Mouse (Mus musculus) embryonic facial prominence, embryonic 13.5 days (tissue): ENCODE measurements around the gene Kcnn3. TPM values are rescaled to one million over a fixed set of nuclear protein-coding genes. Genes with fewer than 3 reads are reported as not detected.

Experiments
- ATAC-seq: fragments of 200-750 bp; cut with Nextera tagmentation; 2 replicates; pipeline ENCODE4 v1.8.0; 2017; ENCODE audit warnings: low read depth; ENCODE audit not compliant: insufficient number of reproducible peaks, insufficient read depth, low FRiP score, low TSS enrichment
- H3K27ac ChIP-seq: fragments of 300-500 bp; sonication (generic); 2 replicates; pipeline ENCODE4 v1.5.1; 2015; ENCODE audit warnings: moderate library complexity, mild to moderate bottlenecking, inconsistent platforms
- H3K27me3 ChIP-seq: fragments of 300-500 bp; sonication (generic); 2 replicates; pipeline ENCODE4 v1.6.1; 2015; ENCODE audit warnings: mild to moderate bottlenecking, inconsistent platforms
- H3K36me3 ChIP-seq: fragments of 300-500 bp; sonication (generic); 2 replicates; pipeline ENCODE4 v1.6.1; 2015; ENCODE audit warnings: mild to moderate bottlenecking, inconsistent platforms
- H3K4me1 ChIP-seq: fragments of 300-500 bp; sonication (generic); 2 replicates; pipeline ENCODE4 v1.6.1; 2015; ENCODE audit warnings: inconsistent platforms
- H3K4me2 ChIP-seq: fragments of 300-500 bp; sonication (generic); 2 replicates; pipeline ENCODE4 v1.6.1; 2015; ENCODE audit warnings: moderate library complexity, mild to moderate bottlenecking, inconsistent platforms
- H3K4me3 ChIP-seq: fragments of 300-500 bp; sonication (generic); 2 replicates; pipeline ENCODE4 v1.5.1; 2015; ENCODE audit warnings: mild to moderate bottlenecking, inconsistent platforms
- H3K9ac ChIP-seq: fragments of 300-500 bp; sonication (generic); 2 replicates; pipeline ENCODE4 v1.6.1; 2015; ENCODE audit warnings: mild to moderate bottlenecking, inconsistent platforms
- H3K9me3 ChIP-seq: fragments of 300-500 bp; sonication (generic); 2 replicates; pipeline ENCODE4 v1.6.1; 2016; ENCODE audit warnings: inconsistent platforms
- WGBS: fragments of 180-500 bp; shearing (Covaris S2); methylation state at CpG from one replicate; pipeline ENCODE4 v1.1.7; 2015; ENCODE audit warnings: mixed read lengths; 5-methylcytosine and 5-hydroxymethylcytosine counted together
- polyA plus RNA-seq: library from polyadenylated mRNA; unstranded; fragments of >200 nt; fragmentation: Nextera tagmentation; extraction: Ambion mirVana; gene quantifications from 2 replicates; pipeline ENCODE4 v1.2.1, GENCODE M21; 2015

Gene Kcnn3
- polyA plus RNA-seq, 1 experiment from 2014 or later, result 1.5 TPM

DNA sequence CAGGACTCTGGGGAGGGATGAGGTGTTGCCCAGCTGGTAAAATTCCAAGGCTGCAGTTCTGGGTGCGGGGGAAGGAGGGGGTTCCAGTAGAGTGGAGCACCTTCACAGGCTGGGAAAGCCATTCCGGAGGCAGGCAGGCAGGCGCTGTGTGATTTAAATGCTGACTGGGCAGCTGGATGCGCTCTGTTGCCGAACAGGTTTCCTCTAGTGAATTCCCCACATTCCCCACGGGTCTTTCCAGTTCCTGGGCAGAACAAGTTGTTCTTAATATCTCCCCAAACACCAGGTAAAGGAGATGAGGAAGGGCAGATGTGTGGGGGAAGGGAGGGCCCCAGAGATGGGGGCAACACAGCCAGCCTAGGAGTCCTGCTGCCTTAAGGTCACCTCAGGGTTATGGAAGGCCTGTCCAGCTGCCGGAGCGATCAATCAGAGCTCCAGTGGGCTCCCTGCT lies 27.2 kb upstream of the Kcnn3 start:
- no peaks in the 10 kb centered on the region for H3K36me3 ChIP-seq
- peaks cover 3% of the 10 kb centered on the region; the same call in 1 of the 2 replicates for H3K9me3 ChIP-seq
- H3K27ac ChIP-seq, result no peak overlapping the region
- H3K27me3 ChIP-seq, result no peaks in the 10 kb centered on the region
- H3K4me3 ChIP-seq, result no peak overlapping the region
- no peak for ATAC-seq
- 37% methylated on average over 8 of the region's 8 CpGs for WGBS
- no peak overlapping the region for H3K9ac ChIP-seq
- no peak overlapping the region for H3K4me2 ChIP-seq
- H3K4me1 ChIP-seq, result no peaks in the 10 kb centered on the region; the same call in 1 of the 2 replicates

DNA sequence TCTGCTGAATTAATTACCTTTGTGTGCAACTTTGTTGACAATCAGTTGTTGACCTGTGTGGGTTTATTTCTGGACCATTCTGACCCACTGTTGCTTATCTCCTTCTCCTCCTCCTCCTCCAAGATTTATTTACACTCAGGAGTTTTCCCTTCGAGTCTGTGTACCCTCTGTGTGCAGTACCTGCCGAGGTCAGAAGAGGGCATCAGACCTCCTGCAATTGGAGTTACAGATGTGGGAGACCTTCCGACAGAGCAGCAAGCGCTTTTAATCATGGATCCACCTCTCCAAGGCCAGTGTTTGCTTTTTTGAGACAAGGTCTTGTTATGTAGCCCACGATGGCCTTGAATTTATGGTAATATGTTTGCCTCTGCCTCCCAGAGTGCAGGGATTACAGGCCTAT lies 25.3 kb upstream of the Kcnn3 start:
- Histone ChIP-seq H3K4me1 (no peaks in the 10 kb centered on the region; the same call in 1 of the 2 replicates), H3K36me3 (no peaks in the 10 kb centered on the region), H3K9ac (no peak overlapping the region), H3K27ac (no peak overlapping the region), H3K4me2 (no peak overlapping the region), H3K4me3 (no peak overlapping the region), H3K9me3 (peaks cover 3% of the 10 kb centered on the region; the same call in 1 of the 2 replicates), H3K27me3 (no peaks in the 10 kb centered on the region)
- ATAC-seq, result no peak
- WGBS, result 88% methylated on average over 5 of the region's 5 CpGs

DNA sequence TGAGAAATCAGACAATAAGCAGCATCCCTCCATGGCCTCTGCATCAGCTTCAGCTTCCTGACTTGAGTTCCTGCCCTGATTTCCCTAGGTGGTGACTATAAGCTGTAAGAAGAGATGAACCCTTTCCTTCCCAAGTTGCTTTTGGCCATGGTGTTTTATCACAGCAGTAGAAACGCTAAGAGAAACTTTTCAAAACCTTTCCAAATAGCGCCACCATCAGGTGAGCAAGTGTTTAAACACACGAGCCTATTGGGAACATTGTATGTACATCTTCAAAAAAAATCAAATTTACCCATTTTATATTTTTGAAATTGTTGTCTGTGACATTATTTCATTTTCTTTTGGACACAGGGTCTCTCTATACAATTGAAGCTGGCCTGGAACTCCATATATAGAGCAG lies 23.6 kb upstream of the Kcnn3 start:
- Histone ChIP-seq H3K4me3 (no peak overlapping the region), H3K9me3 (peaks cover 3% of the 10 kb centered on the region; the same call in 1 of the 2 replicates), H3K27ac (no peak overlapping the region), H3K36me3 (no peaks in the 10 kb centered on the region), H3K4me2 (no peak overlapping the region), H3K27me3 (no peaks in the 10 kb centered on the region), H3K9ac (no peak overlapping the region), H3K4me1 (no peaks in the 10 kb centered on the region; the same call in 1 of the 2 replicates)
- WGBS, result 64% methylated on average over 3 of the region's 3 CpGs
- no peak for ATAC-seq

GRCm38 (mm10) chr3:89499696-89500095 lies 20.3 kb upstream of the Kcnn3 start:
- no peak overlapping the region for H3K4me3 ChIP-seq
- H3K27me3 ChIP-seq, result no peaks in the 10 kb centered on the region
- no peaks in the 10 kb centered on the region for H3K36me3 ChIP-seq
- no peaks in the 10 kb centered on the region for H3K4me1 ChIP-seq
- no peak for ATAC-seq
- no peak overlapping the region for H3K27ac ChIP-seq
- WGBS, result 41% methylated on average over 7 of the region's 7 CpGs
- no peak overlapping the region for H3K4me2 ChIP-seq
- H3K9ac ChIP-seq, result no peak overlapping the region
- peaks cover 2% of the 10 kb centered on the region; the same call in 1 of the 2 replicates for H3K9me3 ChIP-seq

GRCm38 (mm10) chr3:89501486-89501885 lies 18.5 kb upstream of the Kcnn3 start:
- no peak overlapping the region for H3K4me2 ChIP-seq
- H3K4me3 ChIP-seq, result no peak overlapping the region
- peaks cover 3% of the 10 kb centered on the region for H3K27me3 ChIP-seq
- no peaks in the 10 kb centered on the region for H3K36me3 ChIP-seq
- H3K9ac ChIP-seq, result no peak overlapping the region
- ATAC-seq, result no peak
- no peaks in the 10 kb centered on the region for H3K9me3 ChIP-seq
- H3K27ac ChIP-seq, result no peak overlapping the region
- H3K4me1 ChIP-seq, result no peaks in the 10 kb centered on the region

GRCm38 (mm10) chr3:89502551-89502950 lies 17.4 kb upstream of the Kcnn3 start:
- Histone ChIP-seq H3K4me2 (no peak overlapping the region), H3K4me1 (peaks cover 5% of the 10 kb centered on the region), H3K27ac (no peak overlapping the region), H3K9ac (no peak overlapping the region), H3K9me3 (no peaks in the 10 kb centered on the region), H3K4me3 (no peak overlapping the region), H3K27me3 (peaks cover 7% of the 10 kb centered on the region), H3K36me3 (no peaks in the 10 kb centered on the region)
- ATAC-seq, result no peak
- 74% methylated on average over 7 of the region's 7 CpGs for WGBS

- Histone ChIP-seq H3K9me3 (no peaks in the 10 kb centered on the region), H3K4me2 (peak overlapping the region; percentile 39), H3K4me1 (peaks cover 26% of the 10 kb centered on the region), H3K27ac (no peak overlapping the region), H3K4me3 (no peak overlapping the region), H3K36me3 (no peaks in the 10 kb centered on the region), H3K9ac (0 out of 2 replicates have a peak overlapping the region, but pooled peaks have one; percentile 36), H3K27me3 (peaks cover 36% of the 10 kb centered on the region)
- ATAC-seq, result no peak
- 9% methylated on average over 9 of the region's 9 CpGs for whole genome bisulfite sequencing
Measured at GRCm38 (mm10) chr3:89508041-89508440, 11.9 kb upstream of the Kcnn3 start.

- H3K4me2 ChIP-seq, result peak overlapping the region; percentile 37
- no peaks in the 10 kb centered on the region for H3K36me3 ChIP-seq
- H3K4me1 ChIP-seq, result peaks cover 26% of the 10 kb centered on the region
- 14% methylated on average over 4 of the region's 4 CpGs for WGBS
- no peak overlapping the region for H3K27ac ChIP-seq
- no peak overlapping the region for H3K9ac ChIP-seq
- ATAC-seq, result no peak
- H3K27me3 ChIP-seq, result peaks cover 36% of the 10 kb centered on the region
- H3K4me3 ChIP-seq, result no peak overlapping the region
- H3K9me3 ChIP-seq, result no peaks in the 10 kb centered on the region
Measured at GRCm38 (mm10) chr3:89510979-89511378, 9.0 kb upstream of the Kcnn3 start.

DNA sequence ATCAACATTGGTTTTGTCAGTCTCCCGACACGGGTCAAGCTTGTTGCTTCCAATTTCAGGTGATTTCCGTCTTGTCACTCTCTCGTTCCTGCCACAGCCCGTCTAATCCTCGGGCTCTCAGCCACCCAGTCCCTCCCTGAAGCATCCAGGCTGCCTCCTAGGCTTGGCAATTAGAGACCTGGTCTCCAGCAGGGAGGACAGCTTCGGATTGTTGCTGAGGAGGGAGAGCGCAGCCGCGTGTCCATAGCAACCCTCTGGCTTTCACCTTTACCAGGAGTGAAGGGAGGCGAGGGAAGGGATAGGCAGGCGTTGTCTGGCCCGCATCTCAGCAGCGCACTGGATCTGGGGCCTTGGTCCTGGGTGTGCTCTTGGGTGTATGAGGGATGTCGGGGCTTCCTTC lies 8.6 kb upstream of the Kcnn3 start:
- Histone ChIP-seq H3K4me3 (no peak overlapping the region), H3K27me3 (peaks cover 34% of the 10 kb centered on the region), H3K9ac (no peak overlapping the region), H3K4me1 (peaks cover 26% of the 10 kb centered on the region), H3K9me3 (peaks cover 1% of the 10 kb centered on the region; the same call in 1 of the 2 replicates), H3K4me2 (peak overlapping the region; percentile 37), H3K36me3 (no peaks in the 10 kb centered on the region), H3K27ac (no peak overlapping the region)
- WGBS, result 12% methylated on average over 15 of the region's 15 CpGs
- ATAC-seq, result no peak

- WGBS, result 79% methylated on average over 2 of the region's 2 CpGs
- no peak overlapping the region for H3K4me2 ChIP-seq
- H3K4me3 ChIP-seq, result no peak overlapping the region
- H3K4me1 ChIP-seq, result peaks cover 24% of the 10 kb centered on the region
- no peak overlapping the region for H3K27ac ChIP-seq
- H3K36me3 ChIP-seq, result no peaks in the 10 kb centered on the region
- no peak overlapping the region for H3K9ac ChIP-seq
- peaks cover 5% of the 10 kb centered on the region; the same call in 1 of the 2 replicates for H3K9me3 ChIP-seq
- H3K27me3 ChIP-seq, result peaks cover 29% of the 10 kb centered on the region
- no peak for ATAC-seq
Measured at GRCm38 (mm10) chr3:89512225-89512624, 7.7 kb upstream of the Kcnn3 start.

GRCm38 (mm10) chr3:89515444-89515843 lies 4.5 kb upstream of the Kcnn3 start:
- no peak for ATAC-seq
- H3K27me3 ChIP-seq, result peaks cover 29% of the 10 kb centered on the region
- H3K9me3 ChIP-seq, result peaks cover 5% of the 10 kb centered on the region; the same call in 1 of the 2 replicates
- no peak overlapping the region for H3K27ac ChIP-seq
- H3K4me2 ChIP-seq, result no peak overlapping the region
- no peak overlapping the region for H3K4me3 ChIP-seq
- 71% methylated on average over 11 of the region's 11 CpGs for WGBS
- H3K4me1 ChIP-seq, result peaks cover 15% of the 10 kb centered on the region
- no peaks in the 10 kb centered on the region for H3K36me3 ChIP-seq
- H3K9ac ChIP-seq, result 0 out of 2 replicates have a peak overlapping the region, but pooled peaks have one; percentile 21

- no peak overlapping the region for H3K9ac ChIP-seq
- ATAC-seq, result no peak
- 90% methylated on average over 5 of the region's 5 CpGs for WGBS
- H3K27ac ChIP-seq, result no peak overlapping the region
- H3K36me3 ChIP-seq, result no peaks in the 10 kb centered on the region
- H3K4me3 ChIP-seq, result no peak overlapping the region
- H3K4me1 ChIP-seq, result peaks cover 22% of the 10 kb centered on the region
- H3K9me3 ChIP-seq, result peaks cover 5% of the 10 kb centered on the region; the same call in 1 of the 2 replicates
- peaks cover 25% of the 10 kb centered on the region for H3K27me3 ChIP-seq
- H3K4me2 ChIP-seq, result no peak overlapping the region
Measured at GRCm38 (mm10) chr3:89516321-89516720, 3.6 kb upstream of the Kcnn3 start.
